13 mouse cellular contexts compared by ENCODE assay signal in the genomic region with DNA sequence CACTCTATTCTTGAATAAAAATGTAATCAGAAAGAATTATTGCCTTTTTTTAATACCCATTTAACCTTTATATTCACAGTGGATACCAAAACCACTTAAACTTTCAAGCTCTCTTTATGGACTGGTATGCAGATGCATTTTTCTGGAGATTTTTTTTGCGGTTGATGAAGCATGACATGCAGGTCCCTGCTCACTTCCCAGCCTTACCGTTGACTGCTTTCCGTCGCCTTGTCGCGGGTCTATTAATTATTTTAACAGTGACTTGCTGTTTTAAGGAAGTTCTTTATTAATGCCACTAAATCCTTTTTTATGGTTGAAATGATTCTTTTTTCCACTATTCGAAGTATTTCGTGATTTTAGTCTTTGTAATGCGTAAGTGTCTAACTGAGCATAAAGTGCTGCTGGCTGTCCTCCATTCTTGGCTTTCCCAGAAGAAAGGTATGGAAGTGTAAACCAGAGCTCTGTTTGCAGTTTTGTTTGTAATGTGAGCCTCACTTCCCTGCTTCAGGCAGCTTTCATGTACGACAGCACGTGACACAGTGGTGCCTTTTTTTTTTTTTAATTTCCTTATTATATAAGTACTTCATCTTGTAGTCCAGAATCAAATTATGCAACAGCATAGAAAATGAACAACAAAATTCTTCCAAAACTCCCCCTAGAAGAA.
DNase-seq lines count a peak whose midpoint lies in the region; ATAC-seq and TF ChIP-seq lines count a peak whose summit lies in the region.
"Had no signal": no experiment of that assay in that cellular context is flagged by ENCODE, and none has a peak within 500 bp of the region (broad histone marks: within the 10 kb centered on the region; RNA-seq: fewer than 3 reads in every experiment).

No protein-coding gene starts in this region.

- ATAC-seq in kidney, embryonic 14.5 days (ENCODE audit: low FRiP score, low TSS enrichment) = peak; percentile 91
- no peak for ATAC-seq in embryonic facial prominence, embryonic 15.5 days (ENCODE audit: insufficient number of reproducible peaks, low FRiP score, low TSS enrichment, low read depth)
- ATAC-seq in limb, embryonic 15.5 days (ENCODE audit: insufficient number of reproducible peaks, low FRiP score, low TSS enrichment, low read depth) = no peak

- TF ChIP-seq EP300 in heart, adult 2 months (IDR thresholded peaks at IDR 0.05; ENCODE audit: insufficient read depth, low read depth, low read length) = no peak

- TF ChIP-seq POLR2A in bone marrow macrophage, adult 2 months (IDR thresholded peaks at IDR 0.05; ENCODE audit: borderline replicate concordance, low read depth, low read length) = no peak
- no peak for TF ChIP-seq POLR2A in heart, adult 2 months (IDR thresholded peaks at IDR 0.05; ENCODE audit: insufficient read depth, low read depth, low read length)

- intact Hi-C loops in heart, adult 2 months (cut with DNase I) = loop anchor here (10.0 kb wide), 1 partner anchor 345 kb away; no protein-coding TSS in a partner anchor

- H3K4me1 ChIP-seq in kidney, embryonic 14.5 days (ENCODE audit: control insufficient read depth, insufficient read depth, low read length) = peaks cover 14% of the 10 kb centered on the region; the same call in 1 of the 2 replicates
- peaks cover 9% of the 10 kb centered on the region for H3K4me1 ChIP-seq in bone marrow macrophage, adult 2 months (ENCODE audit: control insufficient read depth, insufficient read depth, low read length)
- H3K4me1 ChIP-seq in embryonic facial prominence, embryonic 15.5 days = no peaks in the 10 kb centered on the region
- peaks cover 11% of the 10 kb centered on the region for H3K4me1 ChIP-seq in limb, embryonic 15.5 days
- peaks cover 1% of the 10 kb centered on the region for H3K4me1 ChIP-seq in heart, adult 2 months (ENCODE audit: control insufficient read depth, insufficient read depth, low read length)

- 7% methylated on average over 11 of the region's 11 CpGs for WGBS in kidney, embryonic 14.5 days
- 30% methylated on average over 11 of the region's 11 CpGs for WGBS in embryonic facial prominence, embryonic 15.5 days
- WGBS in limb, embryonic 15.5 days = 22% methylated on average over 11 of the region's 11 CpGs
- 90% methylated on average over 11 of the region's 11 CpGs for WGBS in heart, adult 2 months

- peak overlapping the region; percentile 12; the same call in 1 of the 2 replicates for H3K4me3 ChIP-seq in kidney, embryonic 14.5 days (ENCODE audit: low read length)
- H3K4me3 ChIP-seq in bone marrow macrophage, adult 2 months (ENCODE audit: insufficient read depth, low read length) = no peak overlapping the region
- H3K4me3 ChIP-seq in embryonic facial prominence, embryonic 15.5 days (replicated peaks) = no peak overlapping the region
- H3K4me3 ChIP-seq in limb, embryonic 15.5 days = no peak overlapping the region
- no peak overlapping the region for H3K4me3 ChIP-seq in heart, adult 2 months
- H3K4me3 ChIP-seq: heart, embryonic 12.5 days had no signal

- no peaks in the 10 kb centered on the region for H3K27me3 ChIP-seq in kidney, embryonic 14.5 days (ENCODE audit: control insufficient read depth, insufficient read depth, low read length)
- H3K27me3 ChIP-seq in embryonic facial prominence, embryonic 15.5 days = no peaks in the 10 kb centered on the region
- H3K27me3 ChIP-seq in limb, embryonic 15.5 days = no peaks in the 10 kb centered on the region
- no peaks in the 10 kb centered on the region for H3K27me3 ChIP-seq in heart, adult 2 months (ENCODE audit: control insufficient read depth, insufficient read depth, low read length)
- H3K27me3 ChIP-seq: heart, embryonic 12.5 days had no signal

- H3K4me2 ChIP-seq in kidney, embryonic 14.5 days (replicated peaks; ENCODE audit: low read depth, low read length) = peak overlapping the region; percentile 35
- 0 out of 2 replicates have a peak overlapping the region, but pooled peaks have one; percentile 10 for H3K4me2 ChIP-seq in embryonic facial prominence, embryonic 15.5 days (replicated peaks)
- 0 out of 2 replicates have a peak overlapping the region, but pooled peaks have one; percentile 10 for H3K4me2 ChIP-seq in limb, embryonic 15.5 days
- H3K4me2 ChIP-seq: heart, embryonic 12.5 days had no signal

- no peak for DNase-seq in kidney, postnatal 36 days
- DNase-seq in c-Kit-positive CD71-positive TER-119-positive erythroid progenitor cells, embryonic 14.5 days (ENCODE audit: low spot score) = no peak
- no peak for DNase-seq in heart, adult 2 months
- DNase-seq in thymus, adult 18-20 months = no peak
- DNase-seq: adrenal gland, postnatal 10 days; cerebellum, postnatal 36 days; thymus, postnatal 4 days had no signal

- no peaks in the 10 kb centered on the region for H3K36me3 ChIP-seq in kidney, embryonic 14.5 days (ENCODE audit: control insufficient read depth, insufficient read depth, low read length)
- no peaks in the 10 kb centered on the region for H3K36me3 ChIP-seq in embryonic facial prominence, embryonic 15.5 days
- H3K36me3 ChIP-seq in limb, embryonic 15.5 days = no peaks in the 10 kb centered on the region
- H3K36me3 ChIP-seq in heart, adult 2 months (ENCODE audit: control insufficient read depth, insufficient read depth, low read length) = peaks cover 4% of the 10 kb centered on the region; the same call in 1 of the 2 replicates
- H3K36me3 ChIP-seq: heart, embryonic 12.5 days had no signal

- no peak overlapping the region for H3K9ac ChIP-seq in kidney, embryonic 14.5 days (ENCODE audit: low read depth, low read length)
- no peak overlapping the region for H3K9ac ChIP-seq in embryonic facial prominence, embryonic 15.5 days
- H3K9ac ChIP-seq in limb, embryonic 15.5 days = no peak overlapping the region
- H3K9ac ChIP-seq in heart, adult 2 months (ENCODE audit: low read depth, low read length) = no peak overlapping the region
- H3K9ac ChIP-seq: heart, embryonic 12.5 days; liver, embryonic 14.5 days had no signal

- H3K79me2 ChIP-seq in heart, adult 2 months (replicated peaks; ENCODE audit: control insufficient read depth, insufficient read depth, low read length) = no peaks in the 10 kb centered on the region; the same call in 1 of the 2 replicates

- peak overlapping the region; percentile 37; the same call in 1 of the 2 replicates for H3K27ac ChIP-seq in kidney, embryonic 14.5 days (ENCODE audit: low read depth, low read length)
- H3K27ac ChIP-seq in bone marrow macrophage, adult 2 months (ENCODE audit: insufficient read depth, low read depth, low read length) = peak overlapping the region; percentile 50
- H3K27ac ChIP-seq in embryonic facial prominence, embryonic 15.5 days (replicated peaks) = no peak overlapping the region
- no peak overlapping the region for H3K27ac ChIP-seq in limb, embryonic 15.5 days
- H3K27ac ChIP-seq in heart, adult 2 months = no peak overlapping the region
- H3K27ac ChIP-seq: liver, embryonic 14.5 days had no signal

- TF ChIP-seq CTCF in bone marrow macrophage, adult 2 months (IDR thresholded peaks at IDR 0.05; ENCODE audit: low read depth, low read length) = no peak
- no peak for TF ChIP-seq CTCF in heart, adult 2 months (IDR thresholded peaks at IDR 0.05)

- H3K9me3 ChIP-seq in kidney, embryonic 14.5 days (ENCODE audit: control insufficient read depth, low read length) = no peaks in the 10 kb centered on the region
- H3K9me3 ChIP-seq in embryonic facial prominence, embryonic 15.5 days (replicated peaks) = no peaks in the 10 kb centered on the region
- no peaks in the 10 kb centered on the region for H3K9me3 ChIP-seq in limb, embryonic 15.5 days
- H3K9me3 ChIP-seq: heart, embryonic 12.5 days had no signal

Comparison
In these comparisons a context has a peak if more than half of its experiments do, and no peak if none do; other contexts are left out.
1. H3K27ac ChIP-seq: peak in kidney, embryonic 14.5 days (single experiment) and bone marrow macrophage, adult 2 months (single experiment); none in embryonic facial prominence, embryonic 15.5 days (single experiment), limb, embryonic 15.5 days (single experiment) and heart, adult 2 months (single experiment).
2. Peak in every context shown above with its lines, with median percentiles within 50 percentile points of each other: H3K4me2 ChIP-seq.